Mouse (Mus musculus): ENCODE measurements around the gene Ttll13.

Gene Ttll13

GRCm38 (mm10) chr7:80246148-80246721 is at the start of gene Ttll13:
Ttll13 (plus strand) TSS chr7:80246376.
- in situ Hi-C loops (cut with MboI; ENCODE audit: low pct_unique_long_range_greater_than_20kb in 1 of 2, low sequenced_read_pairs in 2 of 2, unreplicated experiment in 1 of 2): no loop called here

- in situ Hi-C loops (cut with MboI; ENCODE audit: low pct_unique_long_range_greater_than_20kb in 1 of 2, low sequenced_read_pairs in 2 of 2, unreplicated experiment in 1 of 2): no loop called here
Observed at GRCm38 (mm10) chr7:80197371-80197770, 48.8 kb upstream of the Ttll13 start.

- in situ Hi-C loops (cut with MboI; ENCODE audit: low pct_unique_long_range_greater_than_20kb in 1 of 2, low sequenced_read_pairs in 2 of 2, unreplicated experiment in 1 of 2): no loop called here
Observed at GRCm38 (mm10) chr7:80197941-80198778, 48.0 kb upstream of the Ttll13 start.

- in situ Hi-C loops (cut with MboI; ENCODE audit: low pct_unique_long_range_greater_than_20kb in 1 of 2, low sequenced_read_pairs in 2 of 2, unreplicated experiment in 1 of 2): no loop called here
Observed at GRCm38 (mm10) chr7:80198863-80199262, 47.3 kb upstream of the Ttll13 start.

- in situ Hi-C loops (cut with MboI; ENCODE audit: low pct_unique_long_range_greater_than_20kb in 1 of 2, low sequenced_read_pairs in 2 of 2, unreplicated experiment in 1 of 2): no loop called here
Observed at GRCm38 (mm10) chr7:80199286-80199685, 46.9 kb upstream of the Ttll13 start.

- in situ Hi-C loops (cut with MboI; ENCODE audit: low pct_unique_long_range_greater_than_20kb in 1 of 2, low sequenced_read_pairs in 2 of 2, unreplicated experiment in 1 of 2): no loop called here
Observed at GRCm38 (mm10) chr7:80199851-80200587, 46.2 kb upstream of the Ttll13 start.

- in situ Hi-C loops (cut with MboI; ENCODE audit: low pct_unique_long_range_greater_than_20kb in 1 of 2, low sequenced_read_pairs in 2 of 2, unreplicated experiment in 1 of 2): no loop called here
Observed at GRCm38 (mm10) chr7:80200588-80200945, 45.6 kb upstream of the Ttll13 start.

- in situ Hi-C loops (cut with MboI; ENCODE audit: low pct_unique_long_range_greater_than_20kb in 1 of 2, low sequenced_read_pairs in 2 of 2, unreplicated experiment in 1 of 2): no loop called here
Observed at GRCm38 (mm10) chr7:80200963-80201539, 45.1 kb upstream of the Ttll13 start.

- in situ Hi-C loops (cut with MboI; ENCODE audit: low pct_unique_long_range_greater_than_20kb in 1 of 2, low sequenced_read_pairs in 2 of 2, unreplicated experiment in 1 of 2): no loop called here
Observed at GRCm38 (mm10) chr7:80201888-80202540, 44.2 kb upstream of the Ttll13 start.

- in situ Hi-C loops (cut with MboI; ENCODE audit: low pct_unique_long_range_greater_than_20kb in 1 of 2, low sequenced_read_pairs in 2 of 2, unreplicated experiment in 1 of 2): no loop called here
Observed at GRCm38 (mm10) chr7:80202961-80203360, 43.2 kb upstream of the Ttll13 start.

GRCm38 (mm10) chr7:80203638-80204096 is 42.5 kb upstream of the Ttll13 start:
- in situ Hi-C loops (cut with MboI; ENCODE audit: low pct_unique_long_range_greater_than_20kb in 1 of 2, low sequenced_read_pairs in 2 of 2, unreplicated experiment in 1 of 2): no loop called here

- in situ Hi-C loops (cut with MboI; ENCODE audit: low pct_unique_long_range_greater_than_20kb in 1 of 2, low sequenced_read_pairs in 2 of 2, unreplicated experiment in 1 of 2): no loop called here
Observed at GRCm38 (mm10) chr7:80204362-80204761, 41.8 kb upstream of the Ttll13 start.

- in situ Hi-C loops (cut with MboI; ENCODE audit: low pct_unique_long_range_greater_than_20kb in 1 of 2, low sequenced_read_pairs in 2 of 2, unreplicated experiment in 1 of 2): no loop called here
Observed at GRCm38 (mm10) chr7:80204961-80205360, 41.2 kb upstream of the Ttll13 start.

- in situ Hi-C loops (cut with MboI; ENCODE audit: low pct_unique_long_range_greater_than_20kb in 1 of 2, low sequenced_read_pairs in 2 of 2, unreplicated experiment in 1 of 2): no loop called here
Observed at GRCm38 (mm10) chr7:80205705-80206589, 40.2 kb upstream of the Ttll13 start.

- in situ Hi-C loops (cut with MboI; ENCODE audit: low pct_unique_long_range_greater_than_20kb in 1 of 2, low sequenced_read_pairs in 2 of 2, unreplicated experiment in 1 of 2): no loop called here
Observed at GRCm38 (mm10) chr7:80207314-80207731, 38.9 kb upstream of the Ttll13 start.

- in situ Hi-C loops (cut with MboI; ENCODE audit: low pct_unique_long_range_greater_than_20kb in 1 of 2, low sequenced_read_pairs in 2 of 2, unreplicated experiment in 1 of 2): no loop called here
Observed at GRCm38 (mm10) chr7:80208026-80208642, 38.0 kb upstream of the Ttll13 start.

GRCm38 (mm10) chr7:80208738-80209430 is 37.3 kb upstream of the Ttll13 start:
- in situ Hi-C loops (cut with MboI; ENCODE audit: low pct_unique_long_range_greater_than_20kb in 1 of 2, low sequenced_read_pairs in 2 of 2, unreplicated experiment in 1 of 2): no loop called here
